Mouse (Mus musculus) layer of hippocampus, postnatal 36 days (tissue): ENCODE measurements around the gene Tmem169. TPM values are rescaled to one million over a fixed set of nuclear protein-coding genes. Genes with fewer than 3 reads are reported as not detected.
A peak's percentile ranks its signal among the peaks of the same experiment; 100 is the strongest.

Source experiments
- DNase-seq, 2 experiments: peaks; one replicate each; pipeline ENCODE4 v3.0.0; 2022
- total RNA-seq, 2 experiments: library from RNA; stranded (reverse); gene quantifications; 2 replicates each; pipeline ENCODE4 v1.2.3; 2021

The Tmem169 gene
- total RNA-seq, 2 experiments from 2014 or later: 16.6 to 17.6 TPM

- no peak for DNase-seq
Measured at GRCm38 (mm10) chr1:72286904-72287303, 2.7 kb downstream of the Tmem169 start.

GRCm38 (mm10) chr1:72287893-72288292 lies 3.7 kb downstream of the Tmem169 start:
- no peak for DNase-seq

- DNase-seq: no peak
Measured at GRCm38 (mm10) chr1:72288527-72289150, 4.5 kb downstream of the Tmem169 start.

GRCm38 (mm10) chr1:72290896-72291295 lies 6.7 kb downstream of the Tmem169 start:
- DNase-seq: no peak

- no peak for DNase-seq
Measured at GRCm38 (mm10) chr1:72291421-72291820, 7.3 kb downstream of the Tmem169 start.

- DNase-seq: no peak
Measured at GRCm38 (mm10) chr1:72291925-72292324, 7.8 kb downstream of the Tmem169 start.

- no peak for DNase-seq
Measured at GRCm38 (mm10) chr1:72293869-72294663, 9.9 kb downstream of the Tmem169 start.

GRCm38 (mm10) chr1:72295746-72296145 lies 11.6 kb downstream of the Tmem169 start:
- DNase-seq: no peak

GRCm38 (mm10) chr1:72301845-72302244 lies 17.7 kb downstream of the Tmem169 start:
- no peak for DNase-seq

- no peak for DNase-seq
Measured at GRCm38 (mm10) chr1:72306241-72306640, 22.1 kb downstream of the Tmem169 start.

GRCm38 (mm10) chr1:72306679-72307181 lies 22.6 kb downstream of the Tmem169 start:
- no peak for DNase-seq

GRCm38 (mm10) chr1:72307317-72307798 lies 23.2 kb downstream of the Tmem169 start, which contains the start of gene Xrcc5:
Gene Xrcc5, plus strand, starts transcription at chr1:72307421.
- DNase-seq: peak; percentile 90 to 92

GRCm38 (mm10) chr1:72308919-72309318 lies 24.8 kb downstream of the Tmem169 start:
- no peak for DNase-seq

- no peak for DNase-seq
Measured at GRCm38 (mm10) chr1:72309744-72310424, 25.7 kb downstream of the Tmem169 start.

GRCm38 (mm10) chr1:72312701-72313398 lies 28.7 kb downstream of the Tmem169 start:
- no peak for DNase-seq

- no peak for DNase-seq
Measured at GRCm38 (mm10) chr1:72313399-72314039, 29.4 kb downstream of the Tmem169 start.

- no peak for DNase-seq
Measured at GRCm38 (mm10) chr1:72315447-72315846, 31.3 kb downstream of the Tmem169 start.

- DNase-seq: no peak
Measured at GRCm38 (mm10) chr1:72316409-72316808, 32.2 kb downstream of the Tmem169 start.

GRCm38 (mm10) chr1:72316901-72317300 lies 32.7 kb downstream of the Tmem169 start:
- no peak for DNase-seq

GRCm38 (mm10) chr1:72320759-72321158 lies 36.6 kb downstream of the Tmem169 start:
- no peak for DNase-seq

- DNase-seq: no peak
Measured at GRCm38 (mm10) chr1:72323248-72323647, 39.1 kb downstream of the Tmem169 start.
